Mouse (Mus musculus): ENCODE data around the gene Map4k1.

GRCm38 (mm10) chr7:29026195-29026594, 44.3 kb downstream of the Map4k1 start:
- TF ChIP-seq CTCF (conservative IDR thresholded peaks at IDR 0.05; ENCODE audit: insufficient read depth, insufficient read length, low read depth, low read length), result no peak
- no peak for TF ChIP-seq POLR2A (IDR thresholded peaks at IDR 0.05; ENCODE audit: low read depth, low read length)

Measured in kidney, adult 2 months (tissue).